Mouse (Mus musculus) MEL (cell line): ENCODE measurements at regions not wholly inside any gene's neighbourhood (a gene's known extent, or its start where the extent isn't known, plus 50 kb on each side); places are given as distances from the start of the nearest gene placed in this dataset.

ENCODE experiments used
- CHD2 ChIP-seq: IDR thresholded peaks from 2 replicates; pipeline ENCODE4 v1.6.1; 2011; ENCODE audit warnings: low read length, improper control_type of control experiment
- CTCF ChIP-seq, 3 experiments: IDR thresholded peaks in 2 of 3; conservative IDR thresholded peaks in 1 of 3; 2 replicates each; pipeline ENCODE4 v1.5.1; 2011 to 2012; ENCODE audit warnings: low read length in 3 of 3, low read depth in 2 of 3, mild to moderate bottlenecking in 2 of 3, improper control_type of control experiment in 1 of 3, inconsistent platforms in 1 of 3, mixed read lengths in 1 of 3, moderate library complexity in 1 of 3; ENCODE audit not compliant: control insufficient read depth in 1 of 3, insufficient read depth in 1 of 3, poor library complexity in 1 of 3, severe bottlenecking in 1 of 3
- MAX ChIP-seq: IDR thresholded peaks from 2 replicates; pipeline ENCODE4 v1.6.1; 2011; ENCODE audit warnings: low read length, improper control_type of control experiment
- NELFE ChIP-seq: IDR thresholded peaks from 2 replicates; pipeline ENCODE4 v1.6.1; 2011; ENCODE audit warnings: low read depth, low read length, improper control_type of control experiment
- POLR2A ChIP-seq, 2 experiments: IDR thresholded peaks; 2 replicates each; pipeline ENCODE4 v1.6.1; 2011 to 2012; ENCODE audit warnings: low read length in 2 of 2, mild to moderate bottlenecking in 2 of 2, control low read depth in 1 of 2, improper control_type of control experiment in 1 of 2, low read depth in 1 of 2, moderate library complexity in 1 of 2; ENCODE audit not compliant: control insufficient read depth in 1 of 2, insufficient read depth in 1 of 2, poor library complexity in 1 of 2
- POLR2AphosphoS5 ChIP-seq: IDR thresholded peaks from 2 replicates; pipeline ENCODE4 v1.6.1; 2012; ENCODE audit warnings: low read depth, borderline replicate concordance, mild to moderate bottlenecking, inconsistent platforms, low read length, moderate library complexity, mixed read lengths
- USF1 ChIP-seq: IDR thresholded peaks from 2 replicates; pipeline ENCODE4 v1.6.1; 2014; ENCODE audit warnings: low read depth, mild to moderate bottlenecking, inconsistent platforms, low read length, improper control_type of control experiment, moderate library complexity
- ZKSCAN1 ChIP-seq: IDR thresholded peaks from 2 replicates; pipeline ENCODE4 v1.6.1; 2012; ENCODE audit warnings: low read depth, mild to moderate bottlenecking, inconsistent platforms, low read length, improper control_type of control experiment, moderate library complexity
- ZMIZ1 ChIP-seq: IDR thresholded peaks from 2 replicates; pipeline ENCODE4 v1.6.1; 2012; ENCODE audit warnings: low read depth, mild to moderate bottlenecking, inconsistent platforms, low read length, improper control_type of control experiment, moderate library complexity

DNA sequence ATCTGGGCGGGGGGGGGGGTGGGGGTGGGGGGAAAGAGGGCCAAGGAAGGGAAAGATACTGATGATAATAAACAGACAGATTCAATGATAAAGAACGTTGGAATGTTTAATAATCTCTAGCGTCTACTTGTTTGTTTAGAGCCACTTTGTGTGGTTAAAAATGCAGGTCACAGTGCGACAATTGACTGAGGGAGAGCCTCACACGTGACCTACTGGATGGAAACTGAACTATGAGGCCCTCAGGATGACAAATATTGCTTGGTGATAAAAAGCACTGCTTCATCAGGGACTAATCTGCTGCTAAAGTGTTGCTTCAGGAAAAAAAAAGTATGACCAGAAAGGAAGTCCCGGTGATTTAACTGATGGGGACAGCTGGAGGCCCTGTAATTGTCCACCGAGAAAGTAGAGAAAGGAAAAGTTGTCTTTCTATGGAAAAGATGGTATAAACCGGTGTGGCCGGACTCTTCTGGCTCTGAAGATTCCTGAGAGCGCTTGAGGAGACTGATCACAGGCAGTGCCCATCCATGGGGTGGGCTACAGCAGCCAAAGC, 269.3 kb downstream of the Foxo1 start:
- TF ChIP-seq POLR2A (IDR thresholded peaks at IDR 0.05; ENCODE audit: control insufficient read depth in 1 of 2, insufficient read depth in 1 of 2, low read depth in 1 of 2, low read length in 2 of 2, poor library complexity in 1 of 2) (no peak), CHD2 (no peak), CTCF (IDR thresholded peaks at IDR 0.05 in 2 of 3, conservative IDR thresholded peaks at IDR 0.05 in 1 of 3; ENCODE audit: control insufficient read depth in 1 of 3, insufficient read depth in 1 of 3, low read depth in 2 of 3, low read length in 3 of 3, poor library complexity in 1 of 3, severe bottlenecking in 1 of 3) (no peak), NELFE (no peak), POLR2AphosphoS5 (no peak), USF1 (no peak), MAX (no peak), ZKSCAN1 (no peak), ZMIZ1 (no peak)
